Mouse (Mus musculus) kidney, embryonic 15.5 days (tissue): ENCODE results near the gene Timm44. TPM values are rescaled to one million over a fixed set of nuclear protein-coding genes. Genes with fewer than 3 reads are reported as not detected.

Source experiments
- ATAC-seq: fragments of 200-750 bp; cut with Nextera tagmentation; replicated peaks from 2 replicates; pipeline ENCODE4 v1.8.0; 2017; ENCODE audit warnings: moderate TSS enrichment; ENCODE audit not compliant: low FRiP score
- H3K27ac ChIP-seq: fragments of 300-500 bp; sonication (generic); 2 replicates; pipeline ENCODE4 v1.5.1; 2015; ENCODE audit warnings: mild to moderate bottlenecking, inconsistent platforms
- H3K27me3 ChIP-seq: fragments of 300-500 bp; sonication (generic); 2 replicates; pipeline ENCODE4 v1.6.1; 2015; ENCODE audit warnings: inconsistent platforms
- H3K36me3 ChIP-seq: fragments of 300-500 bp; sonication (generic); 2 replicates; pipeline ENCODE4 v1.6.1; 2015; ENCODE audit warnings: inconsistent platforms
- H3K4me1 ChIP-seq: fragments of 300-500 bp; sonication (generic); 2 replicates; pipeline ENCODE4 v1.6.1; 2015; ENCODE audit warnings: inconsistent platforms
- H3K4me2 ChIP-seq: fragments of 300-500 bp; sonication (generic); 2 replicates; pipeline ENCODE4 v1.6.1; 2015; ENCODE audit warnings: moderate library complexity, mild to moderate bottlenecking, inconsistent platforms
- H3K4me3 ChIP-seq: fragments of 300-500 bp; sonication (generic); replicated peaks from 2 replicates; pipeline ENCODE4 v1.5.1; 2015; ENCODE audit warnings: mild to moderate bottlenecking, inconsistent platforms
- H3K9ac ChIP-seq: fragments of 300-500 bp; sonication (generic); 2 replicates; pipeline ENCODE4 v1.6.1; 2015; ENCODE audit warnings: mild to moderate bottlenecking, inconsistent platforms
- H3K9me3 ChIP-seq: fragments of 300-500 bp; sonication (generic); replicated peaks from 2 replicates; pipeline ENCODE4 v1.6.1; 2016; ENCODE audit warnings: inconsistent platforms
- WGBS: fragments of 180-500 bp; shearing (Covaris S2); methylation state at CpG from one replicate; pipeline ENCODE4 v1.1.7; 2015; ENCODE audit warnings: mixed read lengths; 5-methylcytosine and 5-hydroxymethylcytosine counted together
- polyA plus RNA-seq: library from polyadenylated mRNA; unstranded; fragments of >200 nt; fragmentation: Nextera tagmentation; extraction: Ambion mirVana; gene quantifications from 2 replicates; pipeline ENCODE4 v1.2.1, GENCODE M21; 2015

Timm44 gene
- polyA plus RNA-seq, 1 experiment from 2014 or later: 69.5 TPM

GRCm38 (mm10) chr8:4247951-4248540 lies 27.7 kb downstream of the Timm44 start, which contains the start of gene Tgfbr3l:
Gene Tgfbr3l (plus strand): TSS chr8:4248214.
- H3K27ac ChIP-seq: peak within 1 kb of the TSS; percentile 46
- H3K9me3 ChIP-seq: no peaks in the 10 kb centered on the region
- H3K36me3 ChIP-seq: peaks cover 57% of the 10 kb centered on the region
- H3K4me2 ChIP-seq: peak within 1 kb of the TSS; percentile 37
- 84% methylated on average over 15 of the region's 15 CpGs for WGBS
- no peak within 1 kb of the TSS for H3K4me3 ChIP-seq
- peaks cover 29% of the 10 kb centered on the region for H3K4me1 ChIP-seq
- ATAC-seq: no peak
- H3K9ac ChIP-seq: no peak within 1 kb of the TSS
- H3K27me3 ChIP-seq: no peaks in the 10 kb centered on the region

DNA sequence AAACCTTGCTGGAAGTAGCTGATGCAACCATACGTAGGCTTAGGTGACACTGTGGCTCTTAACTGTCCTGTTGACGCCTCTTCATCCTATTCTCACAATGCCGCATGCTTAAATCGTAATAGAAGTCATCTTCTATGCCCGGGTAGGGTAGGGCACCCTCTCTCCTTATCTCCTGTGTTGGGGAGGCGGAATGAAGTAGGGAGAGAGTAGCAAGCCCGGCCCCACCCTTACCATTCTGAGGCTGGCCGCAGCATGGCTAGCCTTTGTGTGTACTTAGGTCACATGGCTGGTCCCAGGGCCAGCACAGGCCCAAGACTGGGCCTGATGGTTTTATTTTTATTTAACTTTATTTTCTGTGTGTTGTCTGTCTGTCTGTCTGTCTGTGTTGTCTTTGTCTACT lies 28.5 kb downstream of the Timm44 start:
- no peaks in the 10 kb centered on the region for H3K27me3 ChIP-seq
- WGBS: 90% methylated on average over 8 of the region's 8 CpGs
- peaks cover 24% of the 10 kb centered on the region for H3K4me1 ChIP-seq
- no peaks in the 10 kb centered on the region for H3K9me3 ChIP-seq
- H3K9ac ChIP-seq: no peak overlapping the region
- ATAC-seq: no peak
- no peak overlapping the region for H3K4me3 ChIP-seq
- no peak overlapping the region for H3K27ac ChIP-seq
- no peak overlapping the region for H3K4me2 ChIP-seq
- peaks cover 65% of the 10 kb centered on the region for H3K36me3 ChIP-seq

- Histone ChIP-seq H3K4me3 (no peak overlapping the region), H3K27me3 (no peaks in the 10 kb centered on the region), H3K36me3 (peaks cover 74% of the 10 kb centered on the region), H3K9ac (no peak overlapping the region), H3K9me3 (no peaks in the 10 kb centered on the region), H3K4me2 (no peak overlapping the region), H3K27ac (no peak overlapping the region), H3K4me1 (peaks cover 25% of the 10 kb centered on the region)
- WGBS: 72% methylated on average over 13 of the region's 13 CpGs
- ATAC-seq: no peak
These were observed 30.0 kb downstream of the Timm44 start for GRCm38 (mm10) chr8:4245737-4246136.

GRCm38 (mm10) chr8:4245061-4245460 lies 30.7 kb downstream of the Timm44 start:
- Histone ChIP-seq H3K4me3 (no peak overlapping the region), H3K36me3 (peaks cover 80% of the 10 kb centered on the region), H3K27me3 (no peaks in the 10 kb centered on the region), H3K9ac (no peak overlapping the region), H3K9me3 (no peaks in the 10 kb centered on the region), H3K4me2 (no peak overlapping the region), H3K27ac (no peak overlapping the region), H3K4me1 (peaks cover 25% of the 10 kb centered on the region)
- 91% methylated on average over 5 of the region's 5 CpGs for WGBS
- ATAC-seq: no peak

DNA sequence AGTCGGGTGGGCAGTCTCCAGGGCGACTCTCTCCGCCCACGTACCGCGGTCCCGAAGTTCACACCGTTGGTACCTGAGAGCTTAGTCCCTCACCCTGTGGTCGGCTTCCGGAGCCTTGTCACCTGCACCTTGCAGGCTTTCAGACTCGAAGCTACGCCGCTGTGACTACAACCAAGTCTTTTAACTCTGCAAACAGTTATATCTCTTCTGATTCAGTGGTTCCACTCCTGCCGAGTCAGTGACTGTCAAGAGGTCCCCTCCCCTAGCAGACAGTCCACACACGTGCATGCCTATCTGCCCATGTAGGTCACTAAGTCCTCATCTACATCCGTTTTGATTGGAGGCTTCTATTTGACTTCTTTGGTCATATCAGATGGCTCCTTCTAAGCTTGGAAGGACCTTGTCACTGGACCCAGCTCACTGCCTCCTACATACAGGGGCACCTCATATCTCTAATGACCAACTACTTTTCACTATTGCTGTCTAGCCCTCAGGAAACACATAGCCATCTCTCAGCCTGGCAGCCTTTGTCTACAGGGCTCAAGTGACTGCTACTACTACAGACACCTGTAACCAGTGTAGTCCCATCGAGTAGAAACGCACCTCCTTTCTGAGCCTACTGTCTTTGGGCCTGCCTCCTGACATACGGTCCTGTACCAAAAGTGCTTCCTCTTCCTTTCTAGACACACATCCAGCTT lies 36.4 kb downstream of the Timm44 start:
- peak overlapping the region; percentile 84 for H3K4me3 ChIP-seq
- peak overlapping the region; percentile 67 for H3K9ac ChIP-seq
- no peaks in the 10 kb centered on the region for H3K9me3 ChIP-seq
- H3K27ac ChIP-seq: peak overlapping the region; percentile 96
- peaks cover 38% of the 10 kb centered on the region for H3K36me3 ChIP-seq
- H3K4me2 ChIP-seq: peak overlapping the region; percentile 81
- WGBS: 13% methylated on average over 19 of the region's 19 CpGs
- peaks cover 28% of the 10 kb centered on the region for H3K4me1 ChIP-seq
- ATAC-seq: peak; percentile 44; the same call in 1 of the 2 replicates
- H3K27me3 ChIP-seq: no peaks in the 10 kb centered on the region

GRCm38 (mm10) chr8:4238434-4239192 lies 37.1 kb downstream of the Timm44 start, which contains the start of the genes Map2k7 and Gm49320:
Gene Map2k7 (plus strand): TSS chr8:4238740.
Gene Gm49320 (plus strand): TSS chr8:4238865.
- Histone ChIP-seq H3K27me3 (no peaks in the 10 kb centered on the region), H3K9ac (peak within 1 kb of the TSS; percentile 67), H3K27ac (peak within 1 kb of the TSS; percentile 96), H3K4me1 (peaks cover 28% of the 10 kb centered on the region), H3K9me3 (no peaks in the 10 kb centered on the region), H3K4me2 (peak within 1 kb of the TSS; percentile 81), H3K4me3 (peak within 1 kb of the TSS; percentile 84), H3K36me3 (peaks cover 30% of the 10 kb centered on the region)
- under 1% methylated on average over 70 of the region's 71 CpGs for WGBS
- peak; percentile 95 for ATAC-seq

DNA sequence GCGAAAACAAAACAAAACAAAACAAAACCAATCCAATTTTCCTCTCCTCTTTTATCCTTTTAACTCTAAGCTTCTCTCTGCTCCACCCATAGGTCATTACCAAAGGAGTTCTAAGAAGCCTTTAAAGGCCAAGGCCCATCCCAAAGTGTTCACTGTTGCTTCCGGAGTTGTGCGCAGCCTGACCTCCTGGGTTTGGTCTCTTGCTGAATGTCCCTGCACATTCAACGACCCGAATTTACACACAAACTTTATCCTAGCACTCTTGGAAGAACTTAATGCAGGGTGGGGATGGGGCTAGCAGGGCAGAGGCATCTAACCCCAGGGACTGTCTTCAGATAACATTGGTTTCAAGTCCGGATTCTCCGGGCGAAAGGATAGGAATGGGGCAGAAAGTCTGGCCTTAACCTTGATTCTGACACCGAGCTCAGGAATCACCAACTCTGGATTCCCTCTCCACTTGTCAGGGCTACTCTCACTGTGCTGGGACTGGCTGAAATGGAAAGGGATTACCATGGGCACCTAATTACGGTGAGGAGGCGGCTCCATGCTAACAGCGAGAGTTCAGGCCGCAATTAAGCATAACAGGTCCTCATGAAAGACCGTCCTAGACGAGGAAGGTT lies 37.8 kb downstream of the Timm44 start:
- peak overlapping the region; percentile 67 for H3K9ac ChIP-seq
- peak overlapping the region; percentile 81 for H3K4me2 ChIP-seq
- peak overlapping the region; percentile 84 for H3K4me3 ChIP-seq
- no peaks in the 10 kb centered on the region for H3K27me3 ChIP-seq
- peak overlapping the region; percentile 96 for H3K27ac ChIP-seq
- WGBS: 20% methylated on average over 15 of the region's 15 CpGs
- peaks cover 28% of the 10 kb centered on the region for H3K4me1 ChIP-seq
- peaks cover 23% of the 10 kb centered on the region for H3K36me3 ChIP-seq
- 0 out of 2 replicates have a peak, but pooled peaks have one; percentile 0 for ATAC-seq
- no peaks in the 10 kb centered on the region for H3K9me3 ChIP-seq

GRCm38 (mm10) chr8:4230612-4231351 lies 44.9 kb downstream of the Timm44 start:
- Histone ChIP-seq H3K27ac (no peak overlapping the region), H3K36me3 (no peaks in the 10 kb centered on the region)

DNA sequence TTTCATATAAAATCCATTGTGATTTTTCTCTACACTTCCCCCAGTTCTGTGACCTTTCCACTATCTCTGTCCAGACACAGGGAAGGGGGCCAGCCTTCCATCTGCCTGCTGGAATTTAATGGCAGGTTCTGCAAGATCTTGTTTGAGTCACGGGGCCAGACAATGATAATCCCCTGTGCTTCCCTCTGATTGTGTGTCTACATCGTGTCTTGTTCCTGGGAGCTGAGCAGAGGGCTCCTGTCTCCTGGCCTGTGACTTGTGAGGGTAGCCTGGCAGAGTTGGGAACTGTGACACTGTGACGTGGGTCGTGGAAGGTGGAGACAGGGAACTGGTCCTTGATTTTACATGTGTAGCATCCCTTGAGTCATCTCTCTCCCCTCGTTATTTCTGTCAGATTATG lies 45.9 kb downstream of the Timm44 start:
- no peak overlapping the region for H3K4me3 ChIP-seq
- WGBS: 71% methylated on average over 5 of the region's 5 CpGs

More at GRCm38 (mm10) chr8:4230612-4231351, 44.9 kb downstream of the Timm44 start:
- Histone ChIP-seq H3K9ac (no peak overlapping the region), H3K27me3 (peaks cover 36% of the 10 kb centered on the region), H3K9me3 (no peaks in the 10 kb centered on the region), H3K4me1 (peaks cover 10% of the 10 kb centered on the region), H3K4me3 (no peak overlapping the region), H3K4me2 (no peak overlapping the region)
- no peak for ATAC-seq
- 58% methylated on average over 10 of the region's 10 CpGs for WGBS

GRCm38 (mm10) chr8:4227919-4228318 lies 47.8 kb downstream of the Timm44 start:
- Histone ChIP-seq H3K4me2 (no peak overlapping the region), H3K36me3 (no peaks in the 10 kb centered on the region), H3K9me3 (no peaks in the 10 kb centered on the region), H3K27me3 (peaks cover 50% of the 10 kb centered on the region), H3K27ac (no peak overlapping the region), H3K4me1 (peaks cover 10% of the 10 kb centered on the region), H3K4me3 (no peak overlapping the region), H3K9ac (no peak overlapping the region)
- ATAC-seq: no peak
- WGBS: 93% methylated on average over 4 of the region's 4 CpGs

More for the DNA sequence above, 45.9 kb downstream of the Timm44 start:
- ATAC-seq: no peak
- Histone ChIP-seq H3K9me3 (no peaks in the 10 kb centered on the region), H3K36me3 (no peaks in the 10 kb centered on the region), H3K27ac (no peak overlapping the region), H3K4me2 (no peak overlapping the region), H3K27me3 (peaks cover 44% of the 10 kb centered on the region), H3K4me1 (peaks cover 10% of the 10 kb centered on the region), H3K9ac (no peak overlapping the region)

- H3K9ac ChIP-seq: peak within 1 kb of the TSS; percentile 25
These were observed 48.9 kb downstream of the Timm44 start, which contains the start of gene Lrrc8e for GRCm38 (mm10) chr8:4226739-4227347. Gene Lrrc8e (plus strand): TSS chr8:4226827.

More at GRCm38 (mm10) chr8:4226739-4227347, 48.9 kb downstream of the Timm44 start, which contains the start of gene Lrrc8e:
- 5% methylated on average over 30 of the region's 33 CpGs for WGBS
- Histone ChIP-seq H3K4me2 (peak within 1 kb of the TSS; percentile 70), H3K36me3 (no peaks in the 10 kb centered on the region), H3K27ac (no peak within 1 kb of the TSS), H3K27me3 (peaks cover 50% of the 10 kb centered on the region), H3K9me3 (no peaks in the 10 kb centered on the region), H3K4me3 (peak within 1 kb of the TSS; percentile 39), H3K4me1 (peaks cover 10% of the 10 kb centered on the region)
- peak; percentile 81 for ATAC-seq
